Mouse (Mus musculus) bone marrow, adult 2 months (tissue): ENCODE measurements at regions not wholly inside any gene's neighbourhood (a gene's known extent, or its start where the extent isn't known, plus 50 kb on each side); places are given as distances from the start of the nearest gene placed in this dataset.

Experiments
- H3K27ac ChIP-seq: fragments of 200-500 bp; 2 replicates; pipeline ENCODE4 v1.5.1; 2012; ENCODE audit warnings: low read depth, mild to moderate bottlenecking, control low read depth, inconsistent platforms, low read length; ENCODE audit not compliant: control insufficient read depth, poor library complexity, insufficient read depth
- H3K4me1 ChIP-seq: fragments of 200-500 bp; 2 replicates; pipeline ENCODE4 v1.6.1; 2011; ENCODE audit warnings: low read length; ENCODE audit not compliant: control insufficient read depth, insufficient read depth
- H3K4me3 ChIP-seq: fragments of 200-500 bp; replicated peaks from 2 replicates; pipeline ENCODE3; 2011; ENCODE audit warnings: mild to moderate bottlenecking, low read depth, low read length, control low read depth; ENCODE audit not compliant: control insufficient read depth
- CTCF ChIP-seq: fragments of 200-500 bp; IDR thresholded peaks from 2 replicates; pipeline ENCODE4 v1.5.1; 2011; ENCODE audit warnings: low read length, control low read depth; ENCODE audit not compliant: control insufficient read depth, insufficient read depth
- POLR2A ChIP-seq: fragments of 200-500 bp; IDR thresholded peaks from 2 replicates; pipeline ENCODE4 v1.6.1; 2011; ENCODE audit warnings: low read depth, mild to moderate bottlenecking, control low read depth, low read length, borderline replicate concordance; ENCODE audit not compliant: control insufficient read depth
- WGBS: fragments of 180-500 bp; shearing (Covaris S2); methylation state at CpG from one replicate; pipeline ENCODE4 v1.1.7; 2018; 5-methylcytosine and 5-hydroxymethylcytosine counted together

DNA sequence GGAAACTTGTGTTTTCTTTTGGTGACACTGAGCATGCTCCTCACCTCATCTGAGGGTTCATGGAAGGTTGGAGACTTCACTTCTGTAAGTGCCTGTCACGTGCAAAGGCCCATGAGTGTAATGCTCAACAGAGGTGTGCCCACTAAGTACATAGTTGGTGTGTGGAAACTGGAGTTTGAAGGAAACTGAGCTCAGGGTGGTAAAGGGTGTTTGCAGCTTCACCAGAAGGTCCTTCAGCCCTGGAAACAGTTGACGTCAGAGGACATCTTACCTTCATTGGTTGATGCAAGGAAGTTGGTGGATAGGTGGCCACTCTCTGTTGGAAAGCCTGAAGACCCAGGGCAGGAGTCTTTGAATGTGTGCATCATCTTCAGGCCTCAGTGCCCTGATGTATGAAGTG, 83.0 kb upstream of the Irx3 start:
- Histone ChIP-seq H3K27ac (no peak overlapping the region), H3K4me3 (no peak overlapping the region), H3K4me1 (no peaks in the 10 kb centered on the region)
- WGBS: 69% methylated on average over 2 of the region's 2 CpGs
- no peak for TF ChIP-seq CTCF
- no peak for TF ChIP-seq POLR2A

DNA sequence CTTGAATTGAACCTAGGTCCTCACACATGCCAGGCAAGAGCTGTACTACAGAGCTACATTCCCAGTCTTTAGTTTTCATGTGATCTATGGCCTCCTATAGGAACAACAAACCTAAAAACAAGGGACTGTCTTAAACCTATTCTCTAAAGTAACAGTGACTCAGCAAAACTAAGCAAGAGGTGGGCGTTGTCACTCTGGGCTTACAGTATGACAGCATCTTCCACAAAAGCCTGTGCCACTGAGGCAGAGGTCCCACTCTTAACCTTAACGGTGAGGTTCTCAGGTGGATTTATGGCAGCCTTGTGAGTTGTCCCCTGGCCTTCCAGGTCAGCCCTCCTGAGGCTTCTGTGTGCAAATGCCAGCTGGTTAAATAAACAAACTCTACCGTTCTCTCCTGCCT, 82.5 kb upstream of the Irx3 start:
- Histone ChIP-seq H3K27ac (no peak overlapping the region), H3K4me1 (no peaks in the 10 kb centered on the region), H3K4me3 (no peak overlapping the region)
- 59% methylated on average over 3 of the region's 3 CpGs for WGBS
- TF ChIP-seq POLR2A: no peak
- no peak for TF ChIP-seq CTCF

DNA sequence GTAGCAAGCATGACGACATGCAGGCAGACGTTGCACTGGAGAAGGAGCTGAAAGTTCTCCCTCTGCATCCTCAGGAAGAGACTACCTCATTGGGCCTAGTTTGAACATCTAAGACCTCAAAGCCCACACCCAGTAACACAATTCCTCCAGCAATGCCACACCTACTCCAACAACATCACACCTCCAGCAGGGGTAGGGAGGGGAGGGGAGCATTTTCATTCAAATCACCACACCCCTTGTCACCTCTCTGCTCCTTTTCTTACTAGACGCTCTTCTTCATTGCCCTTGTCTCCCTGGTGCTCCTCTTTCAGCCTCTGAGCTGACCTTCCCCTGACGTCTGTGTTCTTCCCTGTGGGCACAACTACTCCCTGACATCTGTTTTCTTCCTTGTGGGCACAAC, 81.1 kb upstream of the Irx3 start:
- no peaks in the 10 kb centered on the region for H3K4me1 ChIP-seq
- no peak overlapping the region for H3K4me3 ChIP-seq
- TF ChIP-seq CTCF: no peak
- TF ChIP-seq POLR2A: no peak
- H3K27ac ChIP-seq: no peak overlapping the region
- 68% methylated on average over 4 of the region's 4 CpGs for WGBS

GRCm38 (mm10) chr8:91878886-91879285, 77.0 kb upstream of the Irx3 start:
- WGBS: 73% methylated on average over 5 of the region's 5 CpGs
- TF ChIP-seq POLR2A: no peak
- no peak for TF ChIP-seq CTCF

DNA sequence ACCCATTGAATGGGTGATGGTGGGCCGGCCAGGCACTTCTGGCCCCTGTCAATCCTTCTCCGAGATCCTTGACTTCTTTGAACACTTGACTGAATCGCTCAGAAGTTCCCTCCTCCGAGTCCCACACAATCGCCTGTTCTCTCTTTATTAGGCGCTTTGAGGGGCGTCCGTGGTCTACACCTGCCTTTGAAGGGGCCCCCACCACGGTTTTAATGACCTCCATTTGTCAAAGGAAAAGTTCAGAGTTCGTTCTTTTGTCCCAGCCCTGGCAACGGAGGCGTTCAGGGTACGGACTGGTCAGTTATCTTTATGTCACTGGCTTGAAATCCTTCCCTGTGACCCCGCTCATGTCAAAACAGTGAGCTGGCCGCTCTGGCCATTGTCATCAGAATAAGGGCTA, 74.3 kb upstream of the Irx3 start:
- Histone ChIP-seq H3K4me3 (no peak overlapping the region), H3K27ac (no peak overlapping the region), H3K4me1 (no peaks in the 10 kb centered on the region)
- no peak for TF ChIP-seq CTCF
- TF ChIP-seq POLR2A: no peak
- 47% methylated on average over 15 of the region's 15 CpGs for whole genome bisulfite sequencing

More at GRCm38 (mm10) chr8:91878886-91879285, 77.0 kb upstream of the Irx3 start:
- H3K4me1 ChIP-seq: no peaks in the 10 kb centered on the region
- H3K27ac ChIP-seq: no peak overlapping the region
- H3K4me3 ChIP-seq: no peak overlapping the region

DNA sequence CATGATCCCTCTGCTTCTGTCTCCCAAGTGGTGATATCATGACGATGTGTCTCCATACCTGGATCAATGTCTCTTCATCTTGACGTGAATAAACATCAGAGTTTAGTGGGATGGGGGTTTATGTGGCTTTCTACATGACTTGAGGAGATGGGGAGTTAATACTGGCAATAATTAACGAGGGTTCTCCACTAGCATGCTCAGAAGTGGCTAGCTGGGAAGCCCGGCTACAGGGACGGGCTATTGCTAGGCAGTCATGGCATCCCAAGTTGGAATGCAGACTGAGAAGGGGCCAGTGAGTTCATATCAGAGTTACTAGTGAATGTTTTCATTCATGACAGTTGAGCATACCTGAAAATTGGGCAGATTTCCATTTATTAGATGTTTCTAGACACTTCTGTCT, 71.4 kb upstream of the Irx3 start:
- no peak overlapping the region for H3K4me3 ChIP-seq
- WGBS: 72% methylated on average over 5 of the region's 5 CpGs
- TF ChIP-seq CTCF: no peak
- no peak for TF ChIP-seq POLR2A
- H3K27ac ChIP-seq: no peak overlapping the region
- H3K4me1 ChIP-seq: no peaks in the 10 kb centered on the region

DNA sequence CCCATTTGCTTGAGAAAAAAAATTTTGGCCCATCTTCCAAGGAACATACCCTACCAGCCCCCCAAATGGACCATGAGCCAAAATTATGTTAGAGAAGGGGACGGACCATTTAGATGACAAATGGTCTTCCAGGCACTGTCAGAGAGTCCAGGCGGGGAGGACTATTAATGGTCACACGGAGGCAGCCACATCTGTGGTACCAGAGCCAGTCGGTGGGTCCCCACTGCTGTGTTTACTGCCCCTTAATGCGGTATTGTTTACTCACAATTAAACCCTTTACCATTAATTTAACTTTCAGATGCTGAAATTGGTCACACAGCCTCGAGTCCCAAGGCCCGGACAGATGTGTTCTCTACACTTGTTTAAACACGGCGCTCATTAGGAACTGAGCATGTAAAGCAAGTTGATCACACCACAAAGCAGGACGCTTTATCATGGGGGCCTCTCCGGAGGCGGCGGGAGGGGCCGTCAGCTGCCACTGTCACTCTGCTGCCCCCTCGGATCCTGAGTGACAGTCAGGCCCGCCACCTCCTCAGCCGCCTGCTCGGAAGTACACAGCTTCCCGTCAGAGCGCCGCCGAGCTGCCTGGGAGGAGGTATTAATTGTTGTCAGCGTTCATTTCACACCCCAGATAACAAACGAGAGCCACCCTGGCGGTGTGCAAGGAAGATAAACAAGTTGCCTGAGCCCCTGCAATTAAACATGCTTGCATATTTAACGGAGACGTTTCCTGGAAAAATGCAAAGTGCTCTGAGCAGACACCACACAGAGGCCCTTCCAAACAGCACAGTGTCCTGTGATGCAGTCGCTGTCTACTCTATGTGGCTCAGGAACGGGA, 70.6 kb upstream of the Irx3 start:
- no peak overlapping the region for H3K27ac ChIP-seq
- WGBS: 15% methylated on average over 29 of the region's 29 CpGs
- H3K4me3 ChIP-seq: no peak overlapping the region
- no peak for TF ChIP-seq POLR2A
- H3K4me1 ChIP-seq: no peaks in the 10 kb centered on the region

GRCm38 (mm10) chr8:91867069-91867468, 65.2 kb upstream of the Irx3 start:
- Histone ChIP-seq H3K4me1 (no peaks in the 10 kb centered on the region), H3K4me3 (no peak overlapping the region), H3K27ac (no peak overlapping the region)
- WGBS: 32% methylated on average over 7 of the region's 7 CpGs
- TF ChIP-seq POLR2A (no peak), CTCF (no peak)

DNA sequence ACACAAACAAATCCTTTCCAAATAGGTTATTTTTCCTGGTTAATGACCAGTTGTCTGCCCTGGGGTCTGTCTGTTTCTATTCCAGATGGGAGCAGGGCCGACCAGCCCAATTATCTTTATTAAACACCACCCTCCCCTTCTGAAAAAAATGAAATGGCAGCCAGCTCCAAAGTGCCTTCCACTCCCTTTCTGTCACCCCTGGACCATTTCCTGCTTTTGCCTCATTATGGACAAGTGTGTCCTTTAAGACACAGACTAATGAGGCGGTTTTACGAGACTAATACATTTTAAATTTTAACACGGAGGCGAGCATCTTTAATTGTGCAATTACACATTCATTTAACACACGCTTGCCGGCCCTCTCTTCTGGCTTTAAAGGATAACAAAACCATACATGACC, 64.2 kb upstream of the Irx3 start:
- H3K4me3 ChIP-seq: no peak overlapping the region
- H3K4me1 ChIP-seq: no peaks in the 10 kb centered on the region
- TF ChIP-seq POLR2A (no peak), CTCF (no peak)
- no peak overlapping the region for H3K27ac ChIP-seq
- WGBS: 66% methylated on average over 7 of the region's 7 CpGs
